Mouse (Mus musculus) cortical plate, adult 2 months (tissue): Measurements from ENCODE around the gene Mcm2. TPM values are rescaled to one million over a fixed set of nuclear protein-coding genes. Genes with fewer than 3 reads are reported as not detected.

ENCODE experiments used
- H3K27ac ChIP-seq: fragments of 200-500 bp; 2 replicates; pipeline ENCODE4 v1.5.1; 2012; ENCODE audit warnings: low read length, control low read depth, inconsistent platforms; ENCODE audit not compliant: insufficient read depth
- H3K4me1 ChIP-seq: fragments of 200-500 bp; 2 replicates; pipeline ENCODE4 v1.6.1; 2011; ENCODE audit warnings: low read length; ENCODE audit not compliant: control insufficient read depth, insufficient read depth
- H3K4me3 ChIP-seq: fragments of 200-500 bp; 2 replicates; pipeline ENCODE4 v1.5.1; 2011; ENCODE audit warnings: mild to moderate bottlenecking, low read length, control low read depth; ENCODE audit not compliant: insufficient read depth
- CTCF ChIP-seq: fragments of 200-500 bp; IDR thresholded peaks from 2 replicates; pipeline ENCODE4 v1.5.1; 2011; ENCODE audit warnings: mild to moderate bottlenecking, control low read depth, low read length; ENCODE audit not compliant: insufficient read depth; ENCODE audit errors: extremely low read depth
- POLR2A ChIP-seq: fragments of 200-500 bp; IDR thresholded peaks from 2 replicates; pipeline ENCODE4 v1.6.1; 2011; ENCODE audit warnings: mild to moderate bottlenecking, low read length, control low read depth; ENCODE audit not compliant: insufficient read depth; ENCODE audit errors: extremely low read depth
- polyA plus RNA-seq: library from polyadenylated mRNA; depleted of rRNA; stranded (reverse); fragments of >200 nt; gene quantifications from 2 replicates; pipeline ENCODE4 v1.2.3, GENCODE M21; 2012; rRNA removed

The Mcm2 gene
- polyA plus RNA-seq, result 4.4 TPM in 2 replicates

DNA sequence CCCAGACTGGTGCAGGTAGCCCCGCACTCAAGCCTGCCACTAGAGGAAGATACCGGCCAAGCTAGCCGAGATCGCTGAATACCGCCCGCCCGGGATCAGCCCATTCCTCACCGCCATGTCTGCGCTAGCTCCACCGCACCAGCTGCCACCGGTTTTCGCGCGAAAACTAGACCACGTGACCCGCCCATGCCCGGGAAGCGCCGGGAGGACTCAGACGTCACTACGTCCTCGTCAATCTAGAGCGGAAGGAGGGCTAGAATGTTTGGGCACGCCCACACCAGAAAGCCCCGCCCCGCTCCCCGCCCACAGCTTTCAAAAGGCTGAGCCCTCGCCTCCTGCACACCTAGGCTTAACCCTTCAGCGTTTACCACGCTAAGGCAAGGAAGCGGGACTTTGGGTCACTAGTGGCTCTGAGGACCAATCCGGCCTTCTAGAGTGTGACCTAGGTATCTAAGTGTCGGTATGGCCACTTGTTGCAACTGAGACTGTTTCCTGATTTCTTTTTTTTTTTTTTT, at the start of gene Mcm2:
TSS of gene Mcm2 (minus strand) at position 247 of the 515 bp plus-strand sequence.
- TF ChIP-seq CTCF (no peak), POLR2A (0 out of 2 replicates have a peak, but pooled peaks have one; percentile 21)
- H3K4me1 ChIP-seq, result 0 out of 2 replicates have a peak, but pooled peaks cover 2% of the 10 kb centered on the region
- no peak within 1 kb of the TSS for H3K27ac ChIP-seq
- peak within 1 kb of the TSS; percentile 36 for H3K4me3 ChIP-seq

DNA sequence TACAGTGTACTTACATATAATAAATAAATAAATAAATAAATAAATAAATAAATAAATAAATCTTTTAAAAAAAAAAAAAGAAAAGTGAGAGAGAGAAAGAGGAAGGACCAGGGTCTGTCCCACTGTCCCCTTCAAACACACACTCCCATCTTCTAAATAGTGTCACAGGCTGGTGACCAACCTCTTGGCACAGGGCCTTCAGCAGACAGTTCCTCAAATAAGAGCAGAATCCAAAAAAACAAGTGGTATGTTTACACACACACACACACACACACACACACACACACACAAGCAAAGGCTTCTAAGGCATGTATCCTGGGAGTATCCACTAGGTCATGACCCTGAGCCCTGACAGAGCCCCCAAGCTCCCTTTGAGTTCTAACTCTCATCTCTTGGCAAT, 49.2 kb upstream of the Mcm2 start:
- peaks cover 4% of the 10 kb centered on the region; the same call in 1 of the 2 replicates for H3K4me1 ChIP-seq
- TF ChIP-seq POLR2A (no peak), CTCF (no peak)
- H3K4me3 ChIP-seq, result no peak overlapping the region
- no peak overlapping the region for H3K27ac ChIP-seq

DNA sequence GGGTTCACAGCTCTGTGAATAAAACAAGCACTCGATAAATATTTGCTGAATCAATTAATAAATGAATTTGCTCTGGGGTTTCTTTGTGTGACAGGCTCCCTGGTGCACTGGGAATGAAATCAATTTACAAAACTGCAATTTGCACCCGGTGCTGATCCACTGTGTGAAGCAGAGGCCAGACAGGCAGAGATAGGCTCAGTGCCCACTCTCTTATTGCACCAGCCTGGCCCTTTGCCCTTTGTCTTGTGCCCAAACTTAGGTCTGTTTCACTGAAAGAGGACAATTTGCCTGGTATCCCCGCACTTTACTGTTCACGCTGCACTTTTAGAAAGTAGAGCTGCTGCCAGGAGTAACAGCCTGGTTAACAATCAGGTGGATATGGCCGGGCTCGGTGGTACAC, 47.9 kb upstream of the Mcm2 start:
- Histone ChIP-seq H3K27ac (no peak overlapping the region), H3K4me3 (no peak overlapping the region), H3K4me1 (peaks cover 4% of the 10 kb centered on the region; the same call in 1 of the 2 replicates)
- TF ChIP-seq CTCF (no peak), POLR2A (no peak)

DNA sequence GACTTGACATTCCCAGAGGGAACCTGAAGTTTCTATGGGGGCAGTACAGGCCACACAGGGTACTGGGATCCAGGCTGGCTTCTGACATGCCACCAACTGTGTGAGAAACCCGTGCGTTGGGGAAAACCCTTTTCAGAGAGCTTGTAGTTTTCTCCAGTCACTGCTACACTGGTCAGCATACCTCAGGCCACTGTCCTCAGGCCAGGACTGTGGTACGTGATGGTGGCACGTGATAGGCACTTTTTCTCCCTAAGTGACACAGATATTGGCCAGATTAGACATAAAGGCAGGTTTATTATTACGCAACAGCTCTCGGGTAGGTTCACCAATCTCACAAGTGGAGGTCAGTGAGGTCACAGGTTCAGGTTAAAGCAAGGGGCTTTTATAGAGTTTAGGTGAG, 45.1 kb upstream of the Mcm2 start:
- TF ChIP-seq POLR2A (no peak), CTCF (no peak)
- H3K4me1 ChIP-seq, result peaks cover 9% of the 10 kb centered on the region
- no peak overlapping the region for H3K4me3 ChIP-seq
- H3K27ac ChIP-seq, result no peak overlapping the region

DNA sequence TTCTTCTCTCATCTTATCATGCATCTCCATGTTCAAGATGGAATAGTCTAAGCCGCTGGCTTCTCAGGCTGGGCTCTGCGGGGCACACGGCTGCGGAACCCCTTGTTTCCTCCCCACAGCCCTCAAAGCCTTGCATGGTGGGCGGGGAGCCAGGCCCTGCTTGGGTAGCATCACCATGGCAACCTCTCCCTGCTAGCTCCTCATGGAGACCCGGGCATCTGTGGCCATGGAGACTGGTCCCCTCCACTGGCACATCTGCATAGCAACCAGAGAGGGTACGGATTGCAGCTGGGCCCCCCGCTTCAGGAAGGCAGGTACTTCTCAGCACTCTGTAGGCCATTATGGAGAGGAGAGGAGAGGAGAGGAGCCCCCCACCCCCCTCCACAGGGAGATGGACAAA, 44.0 kb upstream of the Mcm2 start:
- no peak for TF ChIP-seq CTCF
- no peak for TF ChIP-seq POLR2A
- no peak overlapping the region for H3K27ac ChIP-seq
- peaks cover 13% of the 10 kb centered on the region for H3K4me1 ChIP-seq
- H3K4me3 ChIP-seq, result no peak overlapping the region

DNA sequence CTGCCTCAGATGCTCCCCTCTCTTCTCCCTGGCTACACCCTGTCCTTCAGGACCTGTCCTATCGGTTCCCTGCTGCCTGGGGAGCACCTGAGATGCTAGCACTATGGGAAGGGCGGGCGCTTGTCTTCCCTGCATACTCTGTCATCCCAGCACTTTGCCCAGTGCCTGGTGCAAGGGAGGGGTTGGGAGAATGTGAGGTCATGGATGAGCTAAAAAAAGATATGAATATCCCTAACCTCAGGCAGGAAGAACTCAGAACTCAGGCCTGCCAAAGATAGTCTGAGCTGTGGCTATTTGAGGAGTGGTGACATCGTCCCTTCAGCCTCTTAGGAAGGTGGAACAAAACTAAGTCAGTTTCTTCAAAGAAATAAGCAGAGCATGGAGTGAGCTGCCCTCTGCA, 43.0 kb upstream of the Mcm2 start:
- H3K4me1 ChIP-seq, result peaks cover 12% of the 10 kb centered on the region
- TF ChIP-seq CTCF (no peak), POLR2A (no peak)
- no peak overlapping the region for H3K4me3 ChIP-seq
- no peak overlapping the region for H3K27ac ChIP-seq

DNA sequence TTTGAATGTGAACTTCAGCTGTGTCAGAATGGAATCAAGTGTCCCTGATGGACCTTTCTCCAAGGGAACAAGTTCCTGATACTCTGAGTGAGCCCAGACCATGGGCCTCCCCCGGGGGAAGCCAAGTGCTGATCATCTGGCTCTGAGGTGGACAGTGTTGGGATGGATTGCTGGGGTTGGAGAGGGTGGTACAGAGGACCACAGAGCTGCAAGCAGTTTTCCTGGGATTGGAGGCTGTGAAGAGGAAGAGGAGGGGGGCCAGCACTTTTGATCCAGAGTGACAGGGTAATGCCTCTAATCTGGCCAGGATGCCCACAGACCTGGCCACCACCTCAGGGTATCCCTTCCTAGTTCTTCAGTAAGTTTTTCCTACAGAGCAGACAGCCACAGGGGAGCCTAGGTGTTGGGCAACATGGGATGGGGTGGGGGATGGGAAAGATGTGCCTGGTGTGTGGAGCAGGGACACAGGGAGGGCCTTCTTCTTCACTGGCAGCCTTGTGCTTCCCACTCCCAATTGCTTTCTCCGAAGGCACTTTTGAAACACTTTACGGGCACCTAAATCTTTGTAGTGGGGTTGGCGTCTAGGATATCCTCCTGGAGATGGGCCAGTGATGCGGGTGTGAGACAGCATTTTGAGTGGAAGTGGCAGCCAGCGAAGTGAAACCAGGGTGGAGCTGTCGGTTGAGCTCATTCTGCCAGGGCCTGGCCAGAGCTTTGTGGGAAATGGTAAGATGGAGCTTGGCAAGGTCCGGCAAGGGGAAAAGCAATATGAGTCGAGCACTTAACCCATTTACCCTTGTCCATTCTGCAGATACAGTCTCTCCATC, 41.7 kb upstream of the Mcm2 start:
- H3K27ac ChIP-seq, result no peak overlapping the region
- no peak for TF ChIP-seq CTCF
- no peak for TF ChIP-seq POLR2A
- H3K4me3 ChIP-seq, result no peak overlapping the region
- H3K4me1 ChIP-seq, result peaks cover 12% of the 10 kb centered on the region

DNA sequence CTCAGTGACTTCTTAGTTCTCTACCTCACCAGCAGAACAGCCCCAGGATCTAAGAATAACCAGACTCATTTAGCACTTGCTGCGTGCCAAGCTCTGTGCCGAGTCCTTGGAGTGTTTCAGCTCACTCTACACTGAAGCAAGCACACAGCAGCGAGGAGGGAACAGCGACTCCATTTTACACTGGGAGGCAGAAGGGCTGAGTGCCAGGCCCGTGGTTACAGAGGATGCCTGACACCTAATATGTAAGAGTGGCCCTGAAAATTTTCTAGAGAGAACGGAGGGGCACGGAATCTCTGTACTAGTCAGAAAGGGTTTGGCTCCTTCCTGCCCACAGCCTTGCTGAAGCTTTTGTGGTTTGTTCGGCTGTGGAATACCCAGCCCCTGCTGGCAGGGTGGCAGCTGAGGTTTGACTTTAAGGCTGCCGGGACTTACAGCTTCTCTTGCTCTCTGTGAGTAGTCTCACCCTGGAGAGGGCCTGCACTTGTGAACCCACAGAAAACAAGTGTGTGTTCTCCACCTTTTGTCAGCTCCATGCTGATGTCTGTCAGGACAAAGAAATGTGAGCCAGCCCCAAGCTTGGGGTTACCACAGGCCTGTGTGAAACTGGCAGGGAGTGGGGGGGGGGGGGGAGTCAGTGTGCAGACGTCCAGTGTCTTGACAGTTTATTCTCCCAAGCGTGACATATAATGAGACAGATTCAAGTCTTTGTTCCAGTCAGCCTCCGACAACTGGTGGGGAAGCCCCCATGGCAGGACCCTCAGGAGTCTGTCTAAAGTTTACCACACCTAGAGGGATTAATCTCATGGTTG, 40.9 kb upstream of the Mcm2 start:
- Histone ChIP-seq H3K27ac (0 out of 2 replicates have a peak overlapping the region, but pooled peaks have one; percentile 1), H3K4me3 (no peak overlapping the region), H3K4me1 (peaks cover 16% of the 10 kb centered on the region)
- TF ChIP-seq CTCF, result no peak
- TF ChIP-seq POLR2A, result peak; percentile 38; the same call in 1 of the 2 replicates

DNA sequence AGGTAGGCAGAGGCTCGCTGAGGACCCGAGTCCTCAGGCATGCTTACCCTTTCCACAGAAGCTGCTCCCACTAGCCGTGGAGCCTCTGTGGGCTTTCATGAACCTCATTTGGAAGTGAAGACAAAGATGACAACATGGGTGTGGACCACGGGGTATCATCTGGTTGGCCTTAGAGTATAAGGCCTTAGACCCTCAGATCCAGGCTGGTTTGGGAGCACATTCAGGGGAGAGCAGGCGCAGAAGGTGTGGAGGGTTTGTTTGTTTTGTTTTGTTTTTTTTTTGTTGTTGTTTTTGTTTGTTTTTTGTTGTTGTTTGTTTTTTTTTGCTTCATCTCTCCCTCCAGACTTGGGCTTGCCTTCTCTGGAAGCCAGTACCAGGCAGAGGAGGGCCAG, 40.1 kb upstream of the Mcm2 start:
- TF ChIP-seq CTCF (no peak), POLR2A (no peak)
- H3K4me1 ChIP-seq, result peaks cover 16% of the 10 kb centered on the region

More for the DNA sequence above, 40.1 kb upstream of the Mcm2 start:
- H3K4me3 ChIP-seq, result no peak overlapping the region
- no peak overlapping the region for H3K27ac ChIP-seq
